Mouse (Mus musculus): ENCODE results near the gene Slit3. TPM values are rescaled to one million over a fixed set of nuclear protein-coding genes. Genes with fewer than 3 reads are reported as not detected.
A peak's percentile ranks its signal among the peaks of the same experiment; 100 is the strongest.

Slit3 gene
- polyA plus RNA-seq, 1 experiment from 2014 or later, result 14.2 TPM

- Histone ChIP-seq H3K27ac (ENCODE audit: low read length) (no peak overlapping the region), H3K27me3 (replicated peaks; ENCODE audit: insufficient read depth, low read length) (no peaks in the 10 kb centered on the region), H3K4me3 (ENCODE audit: low read depth, low read length) (no peak overlapping the region), H3K9ac (replicated peaks; ENCODE audit: low read depth) (no peak overlapping the region), H3K4me2 (replicated peaks; ENCODE audit: low read depth, low read length) (no peak overlapping the region), H3K36me3 (ENCODE audit: insufficient read depth, low read length) (no peaks in the 10 kb centered on the region), H3K9me3 (ENCODE audit: low read length) (no peaks in the 10 kb centered on the region), H3K4me1 (ENCODE audit: insufficient read depth, low read depth, low read length) (no peaks in the 10 kb centered on the region)
- no peak for ATAC-seq
- WGBS, result 93% methylated on average over 6 of the region's 6 CpGs
- TF ChIP-seq EP300 (IDR thresholded peaks at IDR 0.05) (no peak), CTCF (IDR thresholded peaks at IDR 0.05) (no peak)
- DNase-seq (ENCODE audit: low spot score), result no peak
These were observed 622.6 kb downstream of the Slit3 start for GRCm38 (mm10) chr11:35743586-35743985.

GRCm38 (mm10) chr11:35744571-35744970 is 623.5 kb downstream of the Slit3 start:
- H3K27ac ChIP-seq (ENCODE audit: low read length), result no peak overlapping the region
- TF ChIP-seq EP300 (IDR thresholded peaks at IDR 0.05) (no peak), CTCF (IDR thresholded peaks at IDR 0.05) (no peak)
- 79% methylated on average over 6 of the region's 6 CpGs for WGBS
- no peak overlapping the region for H3K9ac ChIP-seq (replicated peaks; ENCODE audit: low read depth)
- H3K4me2 ChIP-seq (replicated peaks; ENCODE audit: low read depth, low read length), result no peak overlapping the region
- no peak for DNase-seq (ENCODE audit: low spot score)
- no peak for ATAC-seq
- H3K9me3 ChIP-seq (ENCODE audit: low read length), result no peaks in the 10 kb centered on the region
- no peak overlapping the region for H3K4me3 ChIP-seq (ENCODE audit: low read depth, low read length)
- no peaks in the 10 kb centered on the region for H3K4me1 ChIP-seq (ENCODE audit: insufficient read depth, low read depth, low read length)
- H3K36me3 ChIP-seq (ENCODE audit: insufficient read depth, low read length), result no peaks in the 10 kb centered on the region
- H3K27me3 ChIP-seq (replicated peaks; ENCODE audit: insufficient read depth, low read length), result no peaks in the 10 kb centered on the region

- Histone ChIP-seq H3K36me3 (ENCODE audit: insufficient read depth, low read length) (no peaks in the 10 kb centered on the region), H3K27ac (ENCODE audit: low read length) (0 out of 2 replicates have a peak overlapping the region, but pooled peaks have one; percentile 43), H3K4me3 (ENCODE audit: low read depth, low read length) (no peak overlapping the region), H3K27me3 (replicated peaks; ENCODE audit: insufficient read depth, low read length) (no peaks in the 10 kb centered on the region), H3K4me1 (ENCODE audit: insufficient read depth, low read depth, low read length) (no peaks in the 10 kb centered on the region), H3K4me2 (replicated peaks; ENCODE audit: low read depth, low read length) (no peak overlapping the region), H3K9ac (replicated peaks; ENCODE audit: low read depth) (no peak overlapping the region), H3K9me3 (ENCODE audit: low read length) (no peaks in the 10 kb centered on the region)
- TF ChIP-seq EP300 (IDR thresholded peaks at IDR 0.05) (peak; percentile 54), CTCF (IDR thresholded peaks at IDR 0.05) (no peak)
- peak; percentile 93 for ATAC-seq
- 39% methylated on average over 8 of the region's 8 CpGs for WGBS
- DNase-seq (ENCODE audit: low spot score), result peak; percentile 93
These were observed 629.6 kb downstream of the Slit3 start for GRCm38 (mm10) chr11:35750578-35750977.

GRCm38 (mm10) chr11:35754906-35755418 is 633.9 kb downstream of the Slit3 start:
- no peaks in the 10 kb centered on the region for H3K4me1 ChIP-seq (ENCODE audit: insufficient read depth, low read depth, low read length)
- no peak overlapping the region for H3K9ac ChIP-seq (replicated peaks; ENCODE audit: low read depth)
- no peak overlapping the region for H3K4me3 ChIP-seq (ENCODE audit: low read depth, low read length)
- H3K27me3 ChIP-seq (replicated peaks; ENCODE audit: insufficient read depth, low read length), result no peaks in the 10 kb centered on the region
- TF ChIP-seq CTCF (IDR thresholded peaks at IDR 0.05) (no peak), EP300 (IDR thresholded peaks at IDR 0.05) (no peak)
- H3K27ac ChIP-seq (ENCODE audit: low read length), result no peak overlapping the region
- no peak for ATAC-seq
- no peaks in the 10 kb centered on the region for H3K36me3 ChIP-seq (ENCODE audit: insufficient read depth, low read length)
- no peaks in the 10 kb centered on the region for H3K9me3 ChIP-seq (ENCODE audit: low read length)
- H3K4me2 ChIP-seq (replicated peaks; ENCODE audit: low read depth, low read length), result no peak overlapping the region
- 86% methylated on average over 4 of the region's 4 CpGs for WGBS
- no peak for DNase-seq (ENCODE audit: low spot score)

GRCm38 (mm10) chr11:35755546-35755945 is 634.5 kb downstream of the Slit3 start:
- Histone ChIP-seq H3K9ac (replicated peaks; ENCODE audit: low read depth) (no peak overlapping the region), H3K4me3 (ENCODE audit: low read depth, low read length) (no peak overlapping the region), H3K4me2 (replicated peaks; ENCODE audit: low read depth, low read length) (no peak overlapping the region), H3K27me3 (replicated peaks; ENCODE audit: insufficient read depth, low read length) (no peaks in the 10 kb centered on the region), H3K9me3 (ENCODE audit: low read length) (no peaks in the 10 kb centered on the region), H3K36me3 (ENCODE audit: insufficient read depth, low read length) (no peaks in the 10 kb centered on the region), H3K4me1 (ENCODE audit: insufficient read depth, low read depth, low read length) (no peaks in the 10 kb centered on the region), H3K27ac (ENCODE audit: low read length) (no peak overlapping the region)
- WGBS, result 29% methylated on average over 6 of the region's 6 CpGs
- TF ChIP-seq CTCF (IDR thresholded peaks at IDR 0.05) (no peak), EP300 (IDR thresholded peaks at IDR 0.05) (no peak)
- DNase-seq (ENCODE audit: low spot score) (no peak), ATAC-seq (no peak)

GRCm38 (mm10) chr11:35756411-35757303 is 635.6 kb downstream of the Slit3 start:
- TF ChIP-seq EP300 (IDR thresholded peaks at IDR 0.05), result peak; percentile 48
- TF ChIP-seq CTCF (IDR thresholded peaks at IDR 0.05), result no peak
- no peak overlapping the region for H3K27ac ChIP-seq (ENCODE audit: low read length)
- ATAC-seq (peak; percentile 84), DNase-seq (ENCODE audit: low spot score) (peak; percentile 70)
- no peaks in the 10 kb centered on the region for H3K9me3 ChIP-seq (ENCODE audit: low read length)
- H3K36me3 ChIP-seq (ENCODE audit: insufficient read depth, low read length), result no peaks in the 10 kb centered on the region
- no peak overlapping the region for H3K4me3 ChIP-seq (ENCODE audit: low read depth, low read length)
- H3K27me3 ChIP-seq (replicated peaks; ENCODE audit: insufficient read depth, low read length), result no peaks in the 10 kb centered on the region
- no peak overlapping the region for H3K4me2 ChIP-seq (replicated peaks; ENCODE audit: low read depth, low read length)
- no peak overlapping the region for H3K9ac ChIP-seq (replicated peaks; ENCODE audit: low read depth)
- H3K4me1 ChIP-seq (ENCODE audit: insufficient read depth, low read depth, low read length), result no peaks in the 10 kb centered on the region
- 62% methylated on average over 11 of the region's 11 CpGs for WGBS

MicroRNAs within 50 kb of the gene (microRNA counts, 519-probe panel; counts per million panel counts)
- 5,938 counts per million, percentile 76 among the panel's probes with 10 or more counts for microRNA mmu-miR-218

Small RNA genes lying within 50 kb of the gene (microRNA-seq; reads per million reads assigned to microRNA genes)
- 27.2 reads per million, percentile 34 among the genes with 10 or more reads in this experiment for gene Mir218-2

Measured in lung, postnatal 0 days (tissue).